Mouse (Mus musculus) G1E (cell line): ENCODE results near the gene Il22ra2. TPM values are rescaled to one million over a fixed set of nuclear protein-coding genes. Genes with fewer than 3 reads are reported as not detected.

Experiments
- ATAC-seq: 2 replicates; pipeline ENCODE4 v1.8.0; 2016; ENCODE audit warnings: mild to moderate bottlenecking; ENCODE audit not compliant: insufficient number of reproducible peaks, poor library complexity, low FRiP score, severe bottlenecking; ENCODE audit errors: extremely low read depth
- DNase-seq: peaks from one replicate; pipeline ENCODE4 v3.0.0; 2012; ENCODE audit warnings: low spot score
- H3K27me3 ChIP-seq: 2 replicates; pipeline ENCODE4 v1.6.1; 2012; ENCODE audit warnings: mild to moderate bottlenecking, low read length, inconsistent platforms; ENCODE audit not compliant: insufficient read depth
- H3K36me3 ChIP-seq: replicated peaks from 2 replicates; pipeline ENCODE3; 2012; ENCODE audit warnings: mild to moderate bottlenecking, inconsistent platforms
- H3K4me1 ChIP-seq: 2 replicates; pipeline ENCODE4 v1.6.1; 2012; ENCODE audit warnings: low read depth, low read length, inconsistent platforms, mixed read lengths; ENCODE audit not compliant: insufficient read depth
- H3K4me3 ChIP-seq: 2 replicates; pipeline ENCODE4 v1.5.1; 2012; ENCODE audit warnings: low read depth, mild to moderate bottlenecking, inconsistent platforms, low read length, moderate library complexity, mixed read lengths
- H3K9me3 ChIP-seq: replicated peaks from 2 replicates; pipeline ENCODE4 v1.6.1; 2012; ENCODE audit warnings: inconsistent platforms
- CTCF ChIP-seq: IDR thresholded peaks from 2 replicates; pipeline ENCODE4 v1.5.1; 2012; ENCODE audit warnings: low read depth, low read length, inconsistent platforms, mixed read lengths
- GATA1 ChIP-seq: IDR thresholded peaks from 2 replicates; pipeline ENCODE4 v1.6.1; 2012; ENCODE audit warnings: borderline replicate concordance, low read length, inconsistent platforms, mixed read lengths
- GATA2 ChIP-seq: IDR thresholded peaks from 2 replicates; pipeline ENCODE4 v1.6.1; 2012; ENCODE audit warnings: low read depth, low read length, inconsistent platforms, borderline replicate concordance
- POLR2AphosphoS5 ChIP-seq: IDR thresholded peaks from 2 replicates; pipeline ENCODE4 v1.6.1; 2012; ENCODE audit warnings: low read depth, low read length, inconsistent platforms; ENCODE audit not compliant: insufficient replicate concordance
- TAL1 ChIP-seq: conservative IDR thresholded peaks from 2 replicates; pipeline ENCODE4 v1.6.1; 2012; ENCODE audit warnings: low read depth, low read length, inconsistent platforms, mixed read lengths
- polyA plus RNA-seq: library from polyadenylated mRNA; stranded (reverse); fragments of >175 nt; gene quantifications from 2 replicates; pipeline ENCODE4 v1.2.3, GENCODE M21; 2012
- total RNA-seq, 2 experiments: library from RNA; stranded (forward) in 1 of 2; stranded (reverse) in 1 of 2; fragments of 200-1000 nt in 1 of 2; fragments of >200 nt in 1 of 2; fragmentation: Nextera tagmentation in 1 of 2; gene quantifications; 2 replicates each; pipeline ENCODE4 v1.2.3; 2014 to 2017

Gene Il22ra2
- total and polyA plus RNA-seq, 3 experiments, result 0.22 TPM; not detected in 2

DNA sequence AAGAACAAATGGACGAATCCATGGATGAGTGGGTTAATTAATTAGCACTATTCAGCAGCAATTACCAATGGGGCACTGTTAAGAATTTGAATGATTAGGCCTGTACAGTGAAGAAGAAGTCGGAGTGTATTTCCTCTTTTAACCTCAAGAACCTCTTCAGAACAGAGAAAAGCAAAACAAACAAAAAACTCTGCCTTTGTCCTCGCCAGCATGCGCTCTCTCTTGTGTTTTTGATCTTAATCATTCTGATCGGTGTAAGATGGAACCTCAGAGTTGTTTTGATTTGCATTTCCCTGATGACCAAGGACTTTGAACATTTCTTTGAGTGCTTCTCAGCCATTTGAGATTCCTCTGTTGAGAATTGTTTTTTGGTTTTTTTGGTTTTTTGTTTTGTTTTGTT is 2.1 kb upstream of the Il22ra2 start:
- H3K4me1 ChIP-seq, result no peaks in the 10 kb centered on the region
- no peaks in the 10 kb centered on the region for H3K9me3 ChIP-seq
- TF ChIP-seq GATA1, result no peak
- TF ChIP-seq TAL1, result no peak
- TF ChIP-seq CTCF, result no peak
- no peak for TF ChIP-seq GATA2
- no peak for TF ChIP-seq POLR2AphosphoS5
- ATAC-seq (no peak), DNase-seq (no peak)
- H3K36me3 ChIP-seq, result no peaks in the 10 kb centered on the region
- H3K27me3 ChIP-seq, result peaks cover 5% of the 10 kb centered on the region
- H3K4me3 ChIP-seq, result no peak overlapping the region

DNA sequence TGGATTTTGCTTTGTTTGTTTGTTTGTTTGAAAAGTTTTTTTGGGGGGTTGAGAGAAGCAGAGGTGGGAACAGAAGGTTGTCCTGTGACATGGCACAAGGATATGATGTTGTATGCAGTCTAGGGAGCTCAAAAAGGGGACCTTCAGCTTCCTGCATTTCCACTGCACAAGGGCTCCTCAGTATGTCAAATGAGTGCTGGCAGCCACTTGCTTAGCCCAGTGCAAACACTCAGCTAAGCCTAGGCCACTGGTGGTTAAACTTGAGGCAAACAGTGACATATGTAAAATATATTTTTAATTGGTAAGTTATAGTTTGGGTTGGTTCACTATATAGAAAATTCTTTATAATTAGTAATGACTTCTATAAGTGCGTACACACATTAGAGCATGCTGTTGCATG is 2.8 kb downstream of the Il22ra2 start:
- Histone ChIP-seq H3K36me3 (no peaks in the 10 kb centered on the region), H3K4me1 (no peaks in the 10 kb centered on the region), H3K4me3 (no peak overlapping the region), H3K9me3 (no peaks in the 10 kb centered on the region), H3K27me3 (peaks cover 8% of the 10 kb centered on the region)
- DNase-seq (no peak), ATAC-seq (no peak)
- no peak for TF ChIP-seq TAL1
- no peak for TF ChIP-seq GATA1
- TF ChIP-seq GATA2, result no peak
- no peak for TF ChIP-seq POLR2AphosphoS5
- no peak for TF ChIP-seq CTCF

DNA sequence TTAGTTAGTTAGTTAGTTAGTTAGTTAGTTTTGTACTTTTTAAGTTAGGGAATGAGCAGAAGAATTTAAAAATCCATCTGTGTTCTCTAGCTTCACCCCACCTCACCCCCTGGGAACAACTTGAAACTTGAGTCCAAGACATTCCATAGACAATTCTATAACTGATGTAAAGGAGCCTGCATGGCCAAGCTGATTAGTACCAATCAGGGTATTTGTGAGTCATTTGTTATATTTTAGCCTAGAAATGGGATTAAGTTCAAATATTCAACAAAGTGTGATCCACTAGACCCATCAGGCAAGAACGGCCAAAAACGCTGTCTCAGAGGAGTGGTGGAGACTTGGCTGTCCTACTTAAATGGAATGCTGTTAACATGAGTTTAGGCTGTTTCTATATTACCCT is 5.5 kb downstream of the Il22ra2 start:
- no peaks in the 10 kb centered on the region for H3K4me1 ChIP-seq
- no peaks in the 10 kb centered on the region for H3K9me3 ChIP-seq
- peaks cover 8% of the 10 kb centered on the region for H3K27me3 ChIP-seq
- no peaks in the 10 kb centered on the region for H3K36me3 ChIP-seq
- ATAC-seq, result no peak
- TF ChIP-seq GATA2 (no peak), POLR2AphosphoS5 (no peak), TAL1 (no peak), GATA1 (no peak), CTCF (no peak)
- no peak overlapping the region for H3K4me3 ChIP-seq
- DNase-seq, result no peak

DNA sequence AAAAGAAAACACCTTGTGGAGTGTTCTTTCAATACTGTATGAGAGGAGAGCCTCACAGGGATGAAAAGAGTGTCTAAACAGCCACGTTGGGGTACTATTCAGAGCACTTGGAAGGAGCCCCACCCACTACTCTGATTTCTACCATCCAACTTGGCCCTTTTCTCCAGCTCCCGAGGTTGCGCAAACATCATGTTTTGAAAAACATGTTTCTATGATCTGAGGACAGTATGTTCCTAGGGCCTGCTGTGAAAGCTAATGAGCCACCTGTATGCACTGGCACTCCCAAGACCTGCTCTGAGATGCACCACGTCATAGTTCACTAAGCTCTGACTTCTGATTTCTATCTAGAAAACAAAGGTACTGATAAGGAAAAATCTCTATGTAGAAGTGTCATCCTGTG is 6.0 kb downstream of the Il22ra2 start:
- H3K9me3 ChIP-seq, result no peaks in the 10 kb centered on the region
- H3K4me3 ChIP-seq, result no peak overlapping the region
- H3K4me1 ChIP-seq, result no peaks in the 10 kb centered on the region
- ATAC-seq, result no peak
- DNase-seq, result no peak
- no peaks in the 10 kb centered on the region for H3K36me3 ChIP-seq
- no peak for TF ChIP-seq GATA1
- TF ChIP-seq GATA2, result no peak
- no peak for TF ChIP-seq POLR2AphosphoS5
- no peak for TF ChIP-seq TAL1
- no peak for TF ChIP-seq CTCF
- peaks cover 8% of the 10 kb centered on the region for H3K27me3 ChIP-seq

DNA sequence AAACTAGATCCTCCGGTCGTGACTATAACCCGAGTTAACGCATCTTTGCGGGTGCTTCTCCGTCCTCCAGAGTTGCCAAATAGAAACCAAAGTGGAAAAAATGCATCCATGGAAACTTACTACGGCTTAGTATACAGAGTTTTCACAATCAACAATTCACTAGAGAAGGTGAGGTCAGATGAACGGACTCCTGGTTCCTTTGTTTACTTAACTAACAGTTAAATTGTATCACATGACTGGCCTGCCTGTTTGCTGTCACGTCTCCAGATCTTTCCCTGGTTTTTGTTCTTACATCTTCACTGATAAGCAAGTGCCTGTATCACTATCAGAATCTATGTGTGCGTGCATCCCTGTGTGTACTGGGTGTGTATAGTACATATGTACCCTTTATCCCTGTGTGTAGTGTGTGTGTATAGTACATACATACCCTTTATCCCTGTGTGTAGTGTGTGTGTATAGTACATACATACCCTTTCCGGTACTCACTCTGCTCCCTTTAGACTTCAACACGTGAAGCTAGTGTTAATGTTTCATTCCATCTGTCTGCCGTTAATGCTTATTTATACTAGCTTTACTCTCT is 9.9 kb downstream of the Il22ra2 start:
- H3K4me1 ChIP-seq, result no peaks in the 10 kb centered on the region
- H3K9me3 ChIP-seq, result no peaks in the 10 kb centered on the region
- no peak overlapping the region for H3K4me3 ChIP-seq
- ATAC-seq (no peak), DNase-seq (no peak)
- no peaks in the 10 kb centered on the region for H3K36me3 ChIP-seq
- H3K27me3 ChIP-seq, result peaks cover 6% of the 10 kb centered on the region
- TF ChIP-seq GATA2, result no peak
- TF ChIP-seq POLR2AphosphoS5, result no peak
- no peak for TF ChIP-seq CTCF
- TF ChIP-seq GATA1, result no peak
- TF ChIP-seq TAL1, result no peak

DNA sequence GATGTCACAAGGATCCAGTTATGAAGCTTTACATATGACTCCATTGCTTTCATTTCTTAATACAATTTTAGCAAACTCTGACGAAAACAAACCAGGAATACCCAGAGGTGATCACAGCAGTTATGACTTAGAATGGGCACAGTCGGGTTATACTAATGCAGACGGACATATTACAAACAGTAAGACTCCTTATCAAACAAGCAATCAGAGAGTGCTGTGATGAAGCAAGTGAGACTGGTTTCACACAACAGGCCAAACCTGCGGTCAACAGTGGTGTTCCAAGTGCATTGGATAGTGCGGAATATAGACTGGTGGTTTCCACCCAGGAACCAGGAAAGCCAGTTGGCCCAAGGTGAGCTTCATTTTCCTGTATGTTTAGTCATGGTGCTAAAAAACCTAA is 17.1 kb downstream of the Il22ra2 start:
- H3K27me3 ChIP-seq, result peaks cover under 1% of the 10 kb centered on the region; the same call in 1 of the 2 replicates
- H3K36me3 ChIP-seq, result no peaks in the 10 kb centered on the region
- TF ChIP-seq GATA2 (no peak), GATA1 (no peak), CTCF (no peak), POLR2AphosphoS5 (no peak), TAL1 (no peak)
- DNase-seq (no peak), ATAC-seq (no peak)
- H3K4me3 ChIP-seq, result no peak overlapping the region
- no peaks in the 10 kb centered on the region for H3K9me3 ChIP-seq
- no peaks in the 10 kb centered on the region for H3K4me1 ChIP-seq
